Mouse (Mus musculus): ENCODE data around the gene Gm3415.
"Not testable (repeated sequence)": the region's sequence is repeated elsewhere in the genome, so short reads cannot be mapped to it uniquely, and the experiment has no call there.

Gene Gm3415

GRCm38 (mm10) chr5:146555836-146556235, at the start of gene Gm3415:
Gene Gm3415, plus strand, starts transcription at chr5:146556136.
- DNase-seq (ENCODE audit: low read depth, low spot score) = not testable (repeated sequence)

GRCm38 (mm10) chr5:146513823-146514222, 42.1 kb upstream of the Gm3415 start, which contains the start of gene Gm3402:
Gene Gm3402, plus strand, starts transcription at chr5:146514123.
- DNase-seq (ENCODE audit: low read depth, low spot score) = not testable (repeated sequence)

- not testable (repeated sequence) for DNase-seq (ENCODE audit: low read depth, low spot score)
These were observed 30.4 kb upstream of the Gm3415 start, which contains the start of gene Gm3404 for GRCm38 (mm10) chr5:146525501-146525900. Gene Gm3404, plus strand, starts transcription at chr5:146525801.

GRCm38 (mm10) chr5:146537347-146537746, 18.6 kb upstream of the Gm3415 start, which contains the start of gene Gm3409:
Gene Gm3409, plus strand, starts transcription at chr5:146537647.
- DNase-seq (ENCODE audit: low read depth, low spot score) = not testable (repeated sequence)

- no peak for DNase-seq (ENCODE audit: low read depth, low spot score)
These were observed 8.3 kb downstream of the Gm3415 start for GRCm38 (mm10) chr5:146564259-146564658.

- peak; percentile 73 for DNase-seq (ENCODE audit: low read depth, low spot score)
These were observed 11.1 kb downstream of the Gm3415 start for GRCm38 (mm10) chr5:146567054-146567453.

GRCm38 (mm10) chr5:146570179-146570578, 14.2 kb downstream of the Gm3415 start:
- not testable (repeated sequence) for DNase-seq (ENCODE audit: low read depth, low spot score)

- not testable (repeated sequence) for DNase-seq (ENCODE audit: low read depth, low spot score)
These were observed 16.1 kb downstream of the Gm3415 start for GRCm38 (mm10) chr5:146571830-146572734.

- not testable (repeated sequence) for DNase-seq (ENCODE audit: low read depth, low spot score)
These were observed 16.8 kb downstream of the Gm3415 start for GRCm38 (mm10) chr5:146572735-146573042.

- DNase-seq (ENCODE audit: low read depth, low spot score) = peak; percentile 22
These were observed 20.7 kb downstream of the Gm3415 start for GRCm38 (mm10) chr5:146576668-146577067.

- DNase-seq (ENCODE audit: low read depth, low spot score) = no peak
These were observed 28.2 kb downstream of the Gm3415 start for GRCm38 (mm10) chr5:146584156-146584477.

GRCm38 (mm10) chr5:146584478-146585306, 28.8 kb downstream of the Gm3415 start, which contains the start of gene Gpr12:
Gene Gpr12, minus strand, starts transcription at chr5:146585239.
- DNase-seq (ENCODE audit: low read depth, low spot score) = no peak

- DNase-seq (ENCODE audit: low read depth, low spot score) = no peak
These were observed 29.3 kb downstream of the Gm3415 start for GRCm38 (mm10) chr5:146585307-146585651.

GRCm38 (mm10) chr5:146586357-146587070, 30.6 kb downstream of the Gm3415 start:
- no peak for DNase-seq (ENCODE audit: low read depth, low spot score)

GRCm38 (mm10) chr5:146590987-146591386, 35.1 kb downstream of the Gm3415 start:
- DNase-seq (ENCODE audit: low read depth, low spot score) = no peak

- no peak for DNase-seq (ENCODE audit: low read depth, low spot score)
These were observed 35.7 kb downstream of the Gm3415 start for GRCm38 (mm10) chr5:146591636-146592035.

GRCm38 (mm10) chr5:146592580-146592979, 36.6 kb downstream of the Gm3415 start:
- no peak for DNase-seq (ENCODE audit: low read depth, low spot score)

- DNase-seq (ENCODE audit: low read depth, low spot score) = no peak
These were observed 40.9 kb downstream of the Gm3415 start for GRCm38 (mm10) chr5:146596612-146597502.

GRCm38 (mm10) chr5:146597503-146597874, 41.6 kb downstream of the Gm3415 start:
- no peak for DNase-seq (ENCODE audit: low read depth, low spot score)

GRCm38 (mm10) chr5:146598215-146599119, 42.5 kb downstream of the Gm3415 start:
- no peak for DNase-seq (ENCODE audit: low read depth, low spot score)
